Mouse (Mus musculus) 416B (cell line): ENCODE measurements at regions not wholly inside any gene's neighbourhood (a gene's known extent, or its start where the extent isn't known, plus 50 kb on each side); places are given as distances from the start of the nearest gene placed in this dataset.

Experiments
- DNase-seq: peaks from one replicate; pipeline ENCODE4 v3.0.0; 2011; ENCODE audit warnings: low read depth

- DNase-seq = no peak
These were observed 283.0 kb upstream of the Plxna2 start for GRCm38 (mm10) chr1:194334752-194335719.

- DNase-seq = no peak
These were observed 285.4 kb upstream of the Plxna2 start for GRCm38 (mm10) chr1:194332639-194333038.

GRCm38 (mm10) chr1:194330471-194330870, 287.5 kb upstream of the Plxna2 start:
- DNase-seq = no peak

GRCm38 (mm10) chr1:194320320-194321036, 297.5 kb upstream of the Plxna2 start:
- no peak for DNase-seq

- no peak for DNase-seq
These were observed 299.7 kb upstream of the Plxna2 start for GRCm38 (mm10) chr1:194318351-194318750.

- DNase-seq = no peak
These were observed 302.4 kb upstream of the Plxna2 start for GRCm38 (mm10) chr1:194315593-194315992.

- DNase-seq = no peak
These were observed 307.6 kb upstream of the Plxna2 start for GRCm38 (mm10) chr1:194310373-194310772.

GRCm38 (mm10) chr1:194308648-194309047, 309.4 kb upstream of the Plxna2 start:
- DNase-seq = no peak

GRCm38 (mm10) chr1:194303951-194304350, 314.1 kb upstream of the Plxna2 start:
- DNase-seq = no peak

- DNase-seq = no peak
These were observed 315.2 kb upstream of the Plxna2 start for GRCm38 (mm10) chr1:194302775-194303174.

GRCm38 (mm10) chr1:194281941-194282340, 336.1 kb upstream of the Plxna2 start:
- DNase-seq = no peak

GRCm38 (mm10) chr1:194268028-194268427, 350.0 kb upstream of the Plxna2 start:
- no peak for DNase-seq

GRCm38 (mm10) chr1:194262374-194262773, 355.6 kb upstream of the Plxna2 start:
- no peak for DNase-seq

GRCm38 (mm10) chr1:194259957-194260356, 358.1 kb upstream of the Plxna2 start:
- DNase-seq = no peak

- DNase-seq = no peak
These were observed 373.1 kb upstream of the Plxna2 start for GRCm38 (mm10) chr1:194244776-194245366.

GRCm38 (mm10) chr1:194241111-194241510, 376.9 kb upstream of the Plxna2 start:
- DNase-seq = no peak

GRCm38 (mm10) chr1:194231206-194231605, 386.8 kb upstream of the Plxna2 start:
- no peak for DNase-seq

- no peak for DNase-seq
These were observed 391.4 kb upstream of the Plxna2 start for GRCm38 (mm10) chr1:194226550-194227160.

- no peak for DNase-seq
These were observed 392.2 kb upstream of the Plxna2 start for GRCm38 (mm10) chr1:194225786-194226185.

- DNase-seq = no peak
These were observed 394.0 kb upstream of the Plxna2 start for GRCm38 (mm10) chr1:194224046-194224445.

GRCm38 (mm10) chr1:194223610-194224009, 394.4 kb upstream of the Plxna2 start:
- no peak for DNase-seq

- peak; percentile 40 for DNase-seq
These were observed 395.0 kb upstream of the Plxna2 start for GRCm38 (mm10) chr1:194223015-194223414.
